Mouse (Mus musculus) brain, adult 2 months (tissue): ENCODE measurements around the gene Col25a1.

Experiments
- DNase-seq: peaks from one replicate; pipeline ENCODE4 v3.0.0; 2011; ENCODE audit warnings: low read depth, low spot score

Gene Col25a1

GRCm38 (mm10) chr3:130565586-130565985, 434.3 kb downstream of the Col25a1 start:
- DNase-seq: no peak

GRCm38 (mm10) chr3:130568331-130569095, 437.2 kb downstream of the Col25a1 start:
- no peak for DNase-seq

GRCm38 (mm10) chr3:130573243-130573642, 441.9 kb downstream of the Col25a1 start:
- DNase-seq: no peak

GRCm38 (mm10) chr3:130574652-130575051, 443.4 kb downstream of the Col25a1 start:
- peak; percentile 69 for DNase-seq

- peak; percentile 17 for DNase-seq
These were observed 445.4 kb downstream of the Col25a1 start for GRCm38 (mm10) chr3:130576683-130577082.

GRCm38 (mm10) chr3:130579501-130579900, 448.2 kb downstream of the Col25a1 start:
- DNase-seq: no peak

GRCm38 (mm10) chr3:130581577-130581976, 450.3 kb downstream of the Col25a1 start:
- no peak for DNase-seq

- DNase-seq: no peak
These were observed 451.8 kb downstream of the Col25a1 start for GRCm38 (mm10) chr3:130582903-130583664.

GRCm38 (mm10) chr3:130584007-130584406, 452.7 kb downstream of the Col25a1 start:
- no peak for DNase-seq

GRCm38 (mm10) chr3:130595050-130595449, 463.7 kb downstream of the Col25a1 start:
- DNase-seq: no peak

- DNase-seq: no peak
These were observed 470.2 kb downstream of the Col25a1 start for GRCm38 (mm10) chr3:130601491-130601890.

GRCm38 (mm10) chr3:130607924-130608323, 476.6 kb downstream of the Col25a1 start:
- DNase-seq: peak; percentile 58

GRCm38 (mm10) chr3:130614444-130614843, 483.1 kb downstream of the Col25a1 start:
- DNase-seq: no peak

GRCm38 (mm10) chr3:130615625-130616024, 484.3 kb downstream of the Col25a1 start:
- DNase-seq: no peak

- no peak for DNase-seq
These were observed 486.2 kb downstream of the Col25a1 start, which contains the start of gene Etnppl for GRCm38 (mm10) chr3:130617439-130617898. Gene Etnppl (plus strand): TSS chr3:130617448.

GRCm38 (mm10) chr3:130620517-130621146, 489.3 kb downstream of the Col25a1 start:
- DNase-seq: peak; percentile 51

GRCm38 (mm10) chr3:130628358-130628757, 497.1 kb downstream of the Col25a1 start:
- no peak for DNase-seq

GRCm38 (mm10) chr3:130633859-130634258, 502.6 kb downstream of the Col25a1 start:
- peak; percentile 38 for DNase-seq

- DNase-seq: peak; percentile 5
These were observed 515.0 kb downstream of the Col25a1 start for GRCm38 (mm10) chr3:130646110-130646810.
